Mouse (Mus musculus) neural tube, embryonic 11.5 days (tissue): ENCODE measurements at regions not wholly inside any gene's neighbourhood (a gene's known extent, or its start where the extent isn't known, plus 50 kb on each side); places are given as distances from the start of the nearest gene placed in this dataset.
"Not testable (repeated sequence)": the region's sequence is repeated elsewhere in the genome, so short reads cannot be mapped to it uniquely, and the experiment has no call there.

Experiments used
- ATAC-seq: fragments of 200-750 bp; cut with Nextera tagmentation; 2 replicates; pipeline ENCODE4 v1.8.0; 2017; ENCODE audit warnings: moderate number of reproducible peaks, mild to moderate bottlenecking, moderate TSS enrichment, moderate library complexity; ENCODE audit not compliant: insufficient read depth, low FRiP score, low TSS enrichment
- DNase-seq: peaks from one replicate; pipeline ENCODE4 v3.0.0-alpha.2; 2015; ENCODE audit warnings: low spot score
- H3K27ac ChIP-seq: fragments of 300-500 bp; sonication (generic); 2 replicates; pipeline ENCODE4 v1.5.1; 2014; ENCODE audit warnings: low read depth, mild to moderate bottlenecking, low read length
- H3K27me3 ChIP-seq: fragments of 300-500 bp; sonication (generic); 2 replicates; pipeline ENCODE4 v1.6.1; 2014; ENCODE audit warnings: mild to moderate bottlenecking, low read length, mixed read lengths; ENCODE audit not compliant: control insufficient read depth, insufficient read depth
- H3K36me3 ChIP-seq: fragments of 300-500 bp; sonication (generic); 2 replicates; pipeline ENCODE4 v1.6.1; 2014; ENCODE audit warnings: mild to moderate bottlenecking, low read length, moderate library complexity, mixed read lengths; ENCODE audit not compliant: control insufficient read depth, insufficient read depth
- H3K4me1 ChIP-seq: fragments of 300-500 bp; sonication (generic); 2 replicates; pipeline ENCODE4 v1.6.1; 2014; ENCODE audit warnings: low read length, mixed read lengths; ENCODE audit not compliant: control insufficient read depth, insufficient read depth
- H3K4me2 ChIP-seq: fragments of 300-500 bp; sonication (generic); 2 replicates; pipeline ENCODE4 v1.6.1; 2014; ENCODE audit warnings: low read depth, mild to moderate bottlenecking, moderate library complexity
- H3K4me3 ChIP-seq: fragments of 300-500 bp; sonication (generic); 2 replicates; pipeline ENCODE4 v1.5.1; 2014; ENCODE audit warnings: low read depth, low read length
- H3K9ac ChIP-seq: fragments of 300-500 bp; sonication (generic); 2 replicates; pipeline ENCODE4 v1.6.1; 2014; ENCODE audit warnings: mild to moderate bottlenecking, low read length
- H3K9me3 ChIP-seq: fragments of 300-500 bp; sonication (generic); 2 replicates; pipeline ENCODE4 v1.6.1; 2016; ENCODE audit warnings: low read length; ENCODE audit not compliant: control insufficient read depth
- WGBS: fragments of 180-500 bp; shearing (Covaris S2); extraction: QIAGEN DNeasy Blood & Tissue Kit; methylation state at CpG from one replicate; pipeline ENCODE4 v1.1.7; 2014; 5-methylcytosine and 5-hydroxymethylcytosine counted together

DNA sequence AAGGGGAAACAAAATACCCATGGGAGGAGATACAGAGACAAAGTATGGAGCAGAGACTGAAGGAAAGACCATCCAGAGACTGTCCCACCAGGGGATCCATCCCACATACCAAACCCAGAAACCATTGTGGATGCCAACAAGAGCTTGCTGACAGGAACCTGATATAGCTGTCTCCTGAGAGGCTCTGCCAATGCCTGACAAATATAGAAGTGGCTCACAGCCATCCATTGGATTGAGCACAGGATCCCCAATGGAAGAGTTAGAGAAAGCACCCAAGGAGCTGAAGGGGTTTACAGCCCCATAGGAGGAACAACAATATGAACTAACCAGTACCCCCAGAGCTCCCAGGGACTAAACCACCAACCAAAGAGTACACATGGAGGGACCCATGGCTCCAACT is 280.2 kb upstream of the B3galt2 start:
- H3K27me3 ChIP-seq, ATAC-seq, H3K9ac ChIP-seq: not testable (repeated sequence)

DNA sequence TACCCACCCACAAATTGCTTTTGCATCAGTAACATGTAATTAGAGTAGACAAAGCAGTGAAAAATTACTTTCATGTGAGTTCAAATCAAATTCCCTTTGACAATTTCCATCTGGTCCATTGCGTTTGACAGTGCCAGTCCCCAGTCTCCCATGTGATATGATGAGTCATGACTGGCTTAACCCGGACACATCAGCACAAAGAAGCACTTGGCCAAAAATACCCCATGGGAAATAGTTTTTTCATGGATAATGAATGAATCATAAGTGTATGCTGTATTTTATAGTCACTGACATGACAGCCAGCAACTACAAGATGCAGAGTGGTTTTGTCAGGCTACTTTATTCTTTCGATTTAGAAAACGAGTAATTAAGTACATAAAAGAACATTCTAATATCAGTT is 248.6 kb upstream of the B3galt2 start:
- H3K9me3 ChIP-seq: no peaks in the 10 kb centered on the region
- 93% methylated on average over 4 of the region's 4 CpGs for WGBS
- H3K4me3 ChIP-seq: no peak overlapping the region
- no peaks in the 10 kb centered on the region for H3K36me3 ChIP-seq
- H3K4me1 ChIP-seq: no peaks in the 10 kb centered on the region
- H3K27me3 ChIP-seq: no peaks in the 10 kb centered on the region
- no peak overlapping the region for H3K27ac ChIP-seq
- H3K4me2 ChIP-seq: no peak overlapping the region
- H3K9ac ChIP-seq: no peak overlapping the region
- ATAC-seq: no peak
- DNase-seq: no peak

More for the DNA sequence above, 280.2 kb upstream of the B3galt2 start:
- H3K4me2 ChIP-seq, H3K4me1 ChIP-seq, H3K36me3 ChIP-seq, DNase-seq, H3K27ac ChIP-seq, H3K9me3 ChIP-seq, H3K4me3 ChIP-seq: not testable (repeated sequence)
